Mouse (Mus musculus): ENCODE measurements around the gene Tmem43.
"Not testable (repeated sequence)": the region's sequence is repeated elsewhere in the genome, so short reads cannot be mapped to it uniquely, and the experiment has no call there.

Gene Tmem43

GRCm38 (mm10) chr6:91472868-91473804, at the start of gene Tmem43, which contains the start of gene Chchd4:
Gene Tmem43, plus strand, starts transcription at chr6:91473703.
Gene Chchd4, minus strand, starts transcription at chr6:91473546.
- DNase-seq (ENCODE audit: low spot score in 2 of 2), result peak; percentile 94 to 97

- DNase-seq (ENCODE audit: low spot score in 2 of 2), result no peak
Measured at GRCm38 (mm10) chr6:91424151-91424550, 49.4 kb upstream of the Tmem43 start.

GRCm38 (mm10) chr6:91440474-91441144, 32.9 kb upstream of the Tmem43 start:
- DNase-seq (ENCODE audit: low spot score in 2 of 2), result peak; percentile 77 to 90

- no peak for DNase-seq (ENCODE audit: low spot score in 2 of 2)
Measured at GRCm38 (mm10) chr6:91441145-91441662, 32.3 kb upstream of the Tmem43 start.

GRCm38 (mm10) chr6:91445316-91445715, 28.2 kb upstream of the Tmem43 start:
- DNase-seq (ENCODE audit: low spot score in 2 of 2), result no peak

- DNase-seq (ENCODE audit: low spot score in 2 of 2), result no peak
Measured at GRCm38 (mm10) chr6:91449472-91450225, 23.9 kb upstream of the Tmem43 start.

GRCm38 (mm10) chr6:91452056-91452455, 21.4 kb upstream of the Tmem43 start:
- DNase-seq (ENCODE audit: low spot score in 2 of 2), result no peak

- DNase-seq (ENCODE audit: low spot score in 2 of 2), result no peak
Measured at GRCm38 (mm10) chr6:91454546-91454945, 19.0 kb upstream of the Tmem43 start.

- DNase-seq (ENCODE audit: low spot score in 2 of 2), result no peak
Measured at GRCm38 (mm10) chr6:91459471-91459870, 14.0 kb upstream of the Tmem43 start.

- DNase-seq (ENCODE audit: low spot score in 2 of 2), result no peak
Measured at GRCm38 (mm10) chr6:91465756-91466155, 7.7 kb upstream of the Tmem43 start.

- DNase-seq (ENCODE audit: low spot score in 2 of 2), result no peak
Measured at GRCm38 (mm10) chr6:91467106-91467505, 6.4 kb upstream of the Tmem43 start.

GRCm38 (mm10) chr6:91470712-91471111, 2.8 kb upstream of the Tmem43 start:
- no peak for DNase-seq (ENCODE audit: low spot score in 2 of 2)

- not testable (repeated sequence) for DNase-seq (ENCODE audit: low spot score in 2 of 2)
Measured at GRCm38 (mm10) chr6:91471427-91471826, 2.1 kb upstream of the Tmem43 start.

GRCm38 (mm10) chr6:91472319-91472718, 1.2 kb upstream of the Tmem43 start:
- no peak for DNase-seq (ENCODE audit: low spot score in 2 of 2)

GRCm38 (mm10) chr6:91473805-91474440, 420 bp downstream of the Tmem43 start:
- DNase-seq (ENCODE audit: low spot score in 2 of 2), result no peak

- DNase-seq (ENCODE audit: low spot score in 2 of 2), result no peak
Measured at GRCm38 (mm10) chr6:91474441-91475190, 1.1 kb downstream of the Tmem43 start.

GRCm38 (mm10) chr6:91476541-91476940, 3.0 kb downstream of the Tmem43 start:
- no peak for DNase-seq (ENCODE audit: low spot score in 2 of 2)

GRCm38 (mm10) chr6:91483371-91483770, 9.9 kb downstream of the Tmem43 start:
- DNase-seq (ENCODE audit: low spot score in 2 of 2), result no peak

- no peak for DNase-seq (ENCODE audit: low spot score in 2 of 2)
Measured at GRCm38 (mm10) chr6:91486736-91487453, 13.4 kb downstream of the Tmem43 start.
